ENCODE assay signal across 16 mouse cellular contexts in the genomic region with DNA sequence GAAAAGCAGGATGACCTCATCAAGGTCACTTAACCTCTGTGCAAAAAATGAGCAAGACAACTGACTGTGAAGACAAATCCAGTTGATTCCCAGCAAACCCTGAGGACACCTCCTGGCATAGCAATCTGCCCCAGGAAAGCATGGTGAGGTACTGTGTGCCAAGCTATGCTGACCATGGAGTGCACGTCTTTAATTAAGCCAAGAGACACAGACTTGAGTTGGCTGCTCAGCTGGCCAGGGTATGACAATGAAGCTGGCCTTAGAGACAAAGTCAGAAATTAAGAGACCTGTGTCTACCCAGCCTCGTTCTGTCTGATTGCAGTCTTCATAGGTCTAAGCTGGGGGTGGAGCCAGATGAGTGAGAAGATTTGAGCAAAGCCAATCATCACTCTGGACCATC.
"Had no signal": no experiment of that assay in that cellular context is flagged by ENCODE, and none has a peak within 500 bp of the region (broad histone marks: within the 10 kb centered on the region; RNA-seq: fewer than 3 reads in every experiment).

No protein-coding gene starts in this region.

- H3K4me2 ChIP-seq: neural tube, embryonic 13.5 days; neural tube, embryonic 15.5 days; stomach, embryonic 15.5 days had no signal

- H3K9ac ChIP-seq: neural tube, embryonic 13.5 days; neural tube, embryonic 15.5 days; stomach, embryonic 15.5 days had no signal

- DNase-seq: retina, postnatal 1 day; right cerebral cortex, adult 18-20 months; right cerebral cortex, postnatal 14 days; right cerebral cortex, postnatal 25 days; right cerebral cortex, postnatal 4 days; spleen, adult 18-20 months; thymus, adult 18-20 months; thymus, adult 2 months; thymus, postnatal 14 days; thymus, postnatal 25 days; thymus, postnatal 36 days; thymus, postnatal 4 days had no signal

- H3K36me3 ChIP-seq: neural tube, embryonic 13.5 days; neural tube, embryonic 15.5 days; stomach, embryonic 15.5 days had no signal

- H3K9me3 ChIP-seq: neural tube, embryonic 13.5 days; neural tube, embryonic 15.5 days; stomach, embryonic 15.5 days had no signal

- H3K4me1 ChIP-seq: neural tube, embryonic 15.5 days; stomach, embryonic 15.5 days had no signal

- H3K27me3 ChIP-seq: neural tube, embryonic 13.5 days; neural tube, embryonic 15.5 days; stomach, embryonic 15.5 days had no signal

- H3K4me3 ChIP-seq: neural tube, embryonic 13.5 days; neural tube, embryonic 15.5 days; stomach, embryonic 15.5 days had no signal

- H3K27ac ChIP-seq: neural tube, embryonic 13.5 days; neural tube, embryonic 15.5 days; stomach, embryonic 15.5 days; stomach, postnatal 0 days had no signal
